Mouse (Mus musculus) ES-E14 (cell line): ENCODE data around the gene Scn8a.

Source experiments
- MAFK ChIP-seq: IDR thresholded peaks from 2 replicates; pipeline ENCODE4 v1.6.1; 2014; ENCODE audit warnings: mild to moderate bottlenecking, low read depth, low read length, inconsistent platforms; ENCODE audit not compliant: insufficient read depth
- ZNF384 ChIP-seq: IDR thresholded peaks from 2 replicates; pipeline ENCODE4 v1.6.1; 2012; ENCODE audit warnings: low read depth, low read length, inconsistent platforms

DNA sequence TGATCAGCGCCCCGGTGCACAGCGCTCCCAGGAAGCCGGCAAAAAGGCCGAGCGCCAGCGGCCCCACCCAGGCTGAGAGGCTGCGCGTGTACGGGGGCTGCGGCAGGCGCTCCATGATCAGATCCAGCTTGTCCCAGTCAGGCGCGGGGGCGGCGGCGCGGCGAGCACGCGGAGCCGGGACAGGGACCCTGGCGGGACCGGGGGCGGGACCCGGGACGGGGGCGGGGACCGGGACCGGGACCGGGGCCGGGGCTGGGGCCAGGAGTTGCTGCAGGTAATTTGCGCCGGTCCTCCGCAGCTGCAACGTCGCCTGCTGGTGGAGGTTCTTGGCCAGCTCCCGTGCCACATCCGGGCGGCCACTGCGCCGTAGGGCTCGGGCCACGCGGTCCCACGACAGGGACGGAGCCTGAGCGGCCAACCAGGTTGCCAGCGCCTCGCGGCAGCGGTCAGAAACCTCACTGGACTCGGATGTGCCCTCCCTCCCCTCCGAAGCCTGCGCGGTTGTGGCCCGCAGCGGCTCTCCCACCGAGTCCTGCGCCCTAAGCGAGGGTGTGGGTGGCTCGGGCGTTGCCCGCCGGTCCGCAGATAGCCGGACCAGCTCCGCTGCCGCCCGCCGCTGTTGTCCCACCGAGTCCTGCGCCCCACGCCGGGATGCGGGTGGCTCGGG is 177.0 kb downstream of the Scn8a start:
- no peak for TF ChIP-seq ZNF384
- TF ChIP-seq MAFK, result no peak
